Mouse (Mus musculus) layer of hippocampus, postnatal 36 days (tissue): ENCODE data around the gene Secisbp2l. TPM values are rescaled to one million over a fixed set of nuclear protein-coding genes. Genes with fewer than 3 reads are reported as not detected.

Experiments used
- DNase-seq, 2 experiments: peaks; one replicate each; pipeline ENCODE4 v3.0.0; 2022
- total RNA-seq, 2 experiments: library from RNA; stranded (reverse); gene quantifications; 2 replicates each; pipeline ENCODE4 v1.2.3; 2021

Secisbp2l gene
- total RNA-seq, 2 experiments from 2014 or later = 102 to 104 TPM

GRCm38 (mm10) chr2:125704907-125705631 lies 77.6 kb downstream of the Secisbp2l start:
- no peak for DNase-seq

- DNase-seq = no peak
These were observed 79.8 kb downstream of the Secisbp2l start for GRCm38 (mm10) chr2:125702851-125703250.

- DNase-seq = no peak
These were observed 81.1 kb downstream of the Secisbp2l start for GRCm38 (mm10) chr2:125701606-125702005.

GRCm38 (mm10) chr2:125696219-125696618 lies 86.5 kb downstream of the Secisbp2l start:
- no peak for DNase-seq

- DNase-seq = no peak
These were observed 87.9 kb downstream of the Secisbp2l start for GRCm38 (mm10) chr2:125694798-125695197.

GRCm38 (mm10) chr2:125692010-125692409 lies 90.7 kb downstream of the Secisbp2l start:
- no peak for DNase-seq

Other genes starting within 250 kb of the Secisbp2l start
- gene Cep152, start 157.8 kb downstream of the Secisbp2l start, total RNA-seq = 1 to 10 TPM; 3.5 to 4.1 TPM
- 100 to 1,000 TPM; 264 to 282 TPM for gene Eid1, start 109.8 kb downstream of the Secisbp2l start, total RNA-seq
- 1 to 10 TPM; 4.9 to 5.3 TPM for gene Shc4, start 58.7 kb downstream of the Secisbp2l start, total RNA-seq
- 10 to 100 TPM; 27.4 to 29.8 TPM for gene Galk2, start 76.2 kb upstream of the Secisbp2l start, total RNA-seq
- gene Cops2, start 76.3 kb upstream of the Secisbp2l start, total RNA-seq = 100 to 1,000 TPM; 102 to 115 TPM